Mouse (Mus musculus): ENCODE data around the gene Atp6v1a. TPM values are rescaled to one million over a fixed set of nuclear protein-coding genes. Genes with fewer than 3 reads are reported as not detected.

The Atp6v1a gene
- polyA plus RNA-seq, 1 experiment from 2014 or later: 87.3 TPM

DNA sequence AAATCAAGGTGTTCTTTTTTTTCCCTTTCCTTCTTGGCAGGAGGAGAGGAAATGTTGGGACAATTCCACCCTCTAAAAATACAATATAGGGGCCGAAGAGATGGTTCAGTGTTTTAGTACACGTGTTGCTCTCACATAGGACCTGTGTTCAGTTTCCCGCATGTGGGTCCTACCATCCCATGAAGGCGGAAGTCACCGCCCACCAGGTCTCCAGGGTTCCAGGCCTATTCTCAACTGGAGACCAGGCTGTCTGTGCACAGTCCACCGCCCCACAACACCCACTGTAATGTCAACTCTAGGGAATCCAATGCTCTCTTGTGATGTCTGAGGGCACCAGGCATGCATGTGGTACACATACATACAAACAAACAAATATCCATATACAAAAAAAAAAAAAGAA lies 17.4 kb downstream of the Atp6v1a start:
- ATAC-seq: no peak
- H3K36me3 ChIP-seq (ENCODE audit: insufficient read depth, low read length): no peaks in the 10 kb centered on the region; the same call in 1 of the 2 replicates
- no peaks in the 10 kb centered on the region; the same call in none of the 2 replicates for H3K4me1 ChIP-seq (ENCODE audit: insufficient read depth, low read depth, low read length)
- H3K27me3 ChIP-seq (replicated peaks; ENCODE audit: insufficient read depth, low read length): no peaks in the 10 kb centered on the region
- H3K4me2 ChIP-seq (replicated peaks; ENCODE audit: low read depth, low read length): no peak overlapping the region
- 87% methylated on average over 6 of the region's 6 CpGs for WGBS
- no peak for DNase-seq (ENCODE audit: low spot score)
- no peaks in the 10 kb centered on the region for H3K9me3 ChIP-seq (ENCODE audit: low read length)
- no peak overlapping the region for H3K4me3 ChIP-seq (ENCODE audit: low read depth, low read length)
- no peak overlapping the region for H3K9ac ChIP-seq (replicated peaks; ENCODE audit: low read depth)
- TF ChIP-seq EP300 (IDR thresholded peaks at IDR 0.05) (no peak), CTCF (IDR thresholded peaks at IDR 0.05) (no peak)
- no peak overlapping the region for H3K27ac ChIP-seq (ENCODE audit: low read length)

- H3K36me3 ChIP-seq (ENCODE audit: insufficient read depth, low read length): peaks cover 6% of the 10 kb centered on the region; the same call in 1 of the 2 replicates
- H3K4me2 ChIP-seq (replicated peaks; ENCODE audit: low read depth, low read length): no peak overlapping the region
- no peaks in the 10 kb centered on the region for H3K27me3 ChIP-seq (replicated peaks; ENCODE audit: insufficient read depth, low read length)
- no peaks in the 10 kb centered on the region for H3K4me1 ChIP-seq (ENCODE audit: insufficient read depth, low read depth, low read length)
- TF ChIP-seq EP300 (IDR thresholded peaks at IDR 0.05): no peak
- TF ChIP-seq CTCF (IDR thresholded peaks at IDR 0.05): no peak
- DNase-seq (ENCODE audit: low spot score): peak; percentile 38
- no peak for ATAC-seq
- no peaks in the 10 kb centered on the region for H3K9me3 ChIP-seq (ENCODE audit: low read length)
- WGBS: 79% methylated on average over 7 of the region's 7 CpGs
- H3K9ac ChIP-seq (replicated peaks; ENCODE audit: low read depth): no peak overlapping the region
- no peak overlapping the region for H3K27ac ChIP-seq (ENCODE audit: low read length)
- no peak overlapping the region for H3K4me3 ChIP-seq (ENCODE audit: low read depth, low read length)
Measured at GRCm38 (mm10) chr16:44119753-44120501, 19.6 kb downstream of the Atp6v1a start.

DNA sequence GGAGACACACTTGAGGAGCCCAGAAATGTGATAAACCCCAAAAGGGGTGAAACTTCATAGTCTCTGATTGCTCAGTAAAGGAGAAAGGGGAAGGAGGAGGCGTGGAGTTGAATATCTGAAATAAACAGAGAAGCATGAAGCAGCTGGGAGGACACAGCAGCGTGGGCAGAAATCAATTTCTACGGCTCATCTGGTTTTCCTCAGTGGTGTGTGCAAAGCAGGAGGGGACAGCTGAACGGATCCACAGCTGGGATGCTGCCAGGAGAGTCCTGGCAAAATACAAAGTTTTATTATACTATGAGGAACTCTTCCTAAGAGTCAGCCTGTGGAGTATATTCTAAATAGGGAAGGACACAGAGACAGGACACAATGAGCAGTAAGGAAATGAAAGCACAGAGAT lies 30.5 kb downstream of the Atp6v1a start:
- Histone ChIP-seq H3K4me1 (ENCODE audit: insufficient read depth, low read depth, low read length) (no peaks in the 10 kb centered on the region), H3K27ac (ENCODE audit: low read length) (no peak overlapping the region), H3K4me2 (replicated peaks; ENCODE audit: low read depth, low read length) (no peak overlapping the region), H3K9ac (replicated peaks; ENCODE audit: low read depth) (no peak overlapping the region), H3K36me3 (ENCODE audit: insufficient read depth, low read length) (peaks cover 34% of the 10 kb centered on the region), H3K4me3 (ENCODE audit: low read depth, low read length) (no peak overlapping the region), H3K9me3 (ENCODE audit: low read length) (no peaks in the 10 kb centered on the region), H3K27me3 (replicated peaks; ENCODE audit: insufficient read depth, low read length) (no peaks in the 10 kb centered on the region)
- WGBS: 64% methylated on average over 4 of the region's 4 CpGs
- TF ChIP-seq EP300 (IDR thresholded peaks at IDR 0.05) (no peak), CTCF (IDR thresholded peaks at IDR 0.05) (no peak)
- DNase-seq (ENCODE audit: low spot score) (no peak), ATAC-seq (no peak)

- no peaks in the 10 kb centered on the region for H3K27me3 ChIP-seq (replicated peaks; ENCODE audit: insufficient read depth, low read length)
- TF ChIP-seq CTCF (IDR thresholded peaks at IDR 0.05): no peak
- no peak for TF ChIP-seq EP300 (IDR thresholded peaks at IDR 0.05)
- peaks cover 52% of the 10 kb centered on the region for H3K36me3 ChIP-seq (ENCODE audit: insufficient read depth, low read length)
- H3K4me2 ChIP-seq (replicated peaks; ENCODE audit: low read depth, low read length): no peak overlapping the region
- WGBS: 96% methylated on average over 2 of the region's 2 CpGs
- H3K27ac ChIP-seq (ENCODE audit: low read length): no peak overlapping the region
- ATAC-seq (no peak), DNase-seq (ENCODE audit: low spot score) (no peak)
- no peak overlapping the region for H3K9ac ChIP-seq (replicated peaks; ENCODE audit: low read depth)
- no peaks in the 10 kb centered on the region for H3K9me3 ChIP-seq (ENCODE audit: low read length)
- H3K4me3 ChIP-seq (ENCODE audit: low read depth, low read length): no peak overlapping the region
- no peaks in the 10 kb centered on the region for H3K4me1 ChIP-seq (ENCODE audit: insufficient read depth, low read depth, low read length)
Measured at GRCm38 (mm10) chr16:44105211-44105610, 34.3 kb downstream of the Atp6v1a start.

GRCm38 (mm10) chr16:44103806-44104766 lies 35.4 kb downstream of the Atp6v1a start:
- ATAC-seq (no peak), DNase-seq (ENCODE audit: low spot score) (no peak)
- WGBS: 87% methylated on average over 18 of the region's 18 CpGs
- no peak overlapping the region for H3K4me3 ChIP-seq (ENCODE audit: low read depth, low read length)
- H3K36me3 ChIP-seq (ENCODE audit: insufficient read depth, low read length): peaks cover 52% of the 10 kb centered on the region
- no peaks in the 10 kb centered on the region for H3K27me3 ChIP-seq (replicated peaks; ENCODE audit: insufficient read depth, low read length)
- H3K9ac ChIP-seq (replicated peaks; ENCODE audit: low read depth): no peak overlapping the region
- no peaks in the 10 kb centered on the region for H3K9me3 ChIP-seq (ENCODE audit: low read length)
- no peaks in the 10 kb centered on the region for H3K4me1 ChIP-seq (ENCODE audit: insufficient read depth, low read depth, low read length)
- no peak overlapping the region for H3K4me2 ChIP-seq (replicated peaks; ENCODE audit: low read depth, low read length)
- no peak overlapping the region for H3K27ac ChIP-seq (ENCODE audit: low read length)
- TF ChIP-seq EP300 (IDR thresholded peaks at IDR 0.05) (no peak), CTCF (IDR thresholded peaks at IDR 0.05) (peak; percentile 20; the same call in 1 of the 2 replicates)

GRCm38 (mm10) chr16:44102925-44103324 lies 36.6 kb downstream of the Atp6v1a start:
- DNase-seq (ENCODE audit: low spot score) (no peak), ATAC-seq (no peak)
- WGBS: 91% methylated on average over 2 of the region's 2 CpGs
- TF ChIP-seq EP300 (IDR thresholded peaks at IDR 0.05) (no peak), CTCF (IDR thresholded peaks at IDR 0.05) (peak; percentile 48)
- H3K4me2 ChIP-seq (replicated peaks; ENCODE audit: low read depth, low read length): no peak overlapping the region
- H3K36me3 ChIP-seq (ENCODE audit: insufficient read depth, low read length): peaks cover 53% of the 10 kb centered on the region
- no peaks in the 10 kb centered on the region for H3K9me3 ChIP-seq (ENCODE audit: low read length)
- H3K4me3 ChIP-seq (ENCODE audit: low read depth, low read length): no peak overlapping the region
- no peak overlapping the region for H3K27ac ChIP-seq (ENCODE audit: low read length)
- no peaks in the 10 kb centered on the region for H3K4me1 ChIP-seq (ENCODE audit: insufficient read depth, low read depth, low read length)
- H3K9ac ChIP-seq (replicated peaks; ENCODE audit: low read depth): no peak overlapping the region
- no peaks in the 10 kb centered on the region for H3K27me3 ChIP-seq (replicated peaks; ENCODE audit: insufficient read depth, low read length)
